Mouse (Mus musculus): ENCODE results near the gene Rere. TPM values are rescaled to one million over a fixed set of nuclear protein-coding genes. Genes with fewer than 3 reads are reported as not detected.

Rere gene
- polyA plus RNA-seq, 1 experiment from 2014 or later, result 41.2 TPM

- no peak overlapping the region for H3K4me2 ChIP-seq
- peak overlapping the region; percentile 18 for H3K9ac ChIP-seq
- H3K36me3 ChIP-seq, result peaks cover 12% of the 10 kb centered on the region
- peaks cover 55% of the 10 kb centered on the region for H3K4me1 ChIP-seq (replicated peaks)
- peak overlapping the region; percentile 93 for H3K27ac ChIP-seq (replicated peaks)
- ATAC-seq (ENCODE audit: low read depth), result 0 out of 2 replicates have a peak, but pooled peaks have one; percentile 10
- WGBS, result 83% methylated on average over 3 of the region's 3 CpGs
- H3K9me3 ChIP-seq, result no peaks in the 10 kb centered on the region
- no peak overlapping the region for H3K4me3 ChIP-seq
- H3K27me3 ChIP-seq, result no peaks in the 10 kb centered on the region
Measured at GRCm38 (mm10) chr4:150605804-150606203, 324.4 kb downstream of the Rere start.

GRCm38 (mm10) chr4:150606449-150607161 lies 325.2 kb downstream of the Rere start:
- Histone ChIP-seq H3K9me3 (no peaks in the 10 kb centered on the region), H3K27ac (replicated peaks) (peak overlapping the region; percentile 93), H3K9ac (peak overlapping the region; percentile 22), H3K36me3 (peaks cover 19% of the 10 kb centered on the region), H3K4me2 (0 out of 2 replicates have a peak overlapping the region, but pooled peaks have one; percentile 1), H3K4me3 (no peak overlapping the region), H3K4me1 (replicated peaks) (peaks cover 50% of the 10 kb centered on the region), H3K27me3 (no peaks in the 10 kb centered on the region)
- WGBS, result 11% methylated on average over 3 of the region's 3 CpGs
- peak; percentile 72 for ATAC-seq (ENCODE audit: low read depth)

- no peak for ATAC-seq (ENCODE audit: low read depth)
- Histone ChIP-seq H3K9me3 (no peaks in the 10 kb centered on the region), H3K4me1 (replicated peaks) (peaks cover 42% of the 10 kb centered on the region), H3K4me3 (no peak overlapping the region), H3K36me3 (peaks cover 39% of the 10 kb centered on the region), H3K27ac (replicated peaks) (no peak overlapping the region), H3K27me3 (no peaks in the 10 kb centered on the region), H3K4me2 (no peak overlapping the region), H3K9ac (no peak overlapping the region)
- WGBS, result 96% methylated on average over 3 of the region's 3 CpGs
Measured at GRCm38 (mm10) chr4:150608670-150609069, 327.2 kb downstream of the Rere start.

- no peak for ATAC-seq (ENCODE audit: low read depth)
- Histone ChIP-seq H3K27ac (replicated peaks) (no peak overlapping the region), H3K4me1 (replicated peaks) (peaks cover 10% of the 10 kb centered on the region; the same call in 1 of the 2 replicates), H3K4me3 (no peak overlapping the region), H3K9ac (no peak overlapping the region), H3K36me3 (peaks cover 90% of the 10 kb centered on the region), H3K9me3 (no peaks in the 10 kb centered on the region), H3K27me3 (no peaks in the 10 kb centered on the region), H3K4me2 (no peak overlapping the region)
- WGBS, result 90% methylated on average over 7 of the region's 7 CpGs
Measured at GRCm38 (mm10) chr4:150613715-150614114, 332.3 kb downstream of the Rere start.

- 91% methylated on average over 12 of the region's 12 CpGs for WGBS
Measured at GRCm38 (mm10) chr4:150615251-150616028, 334.0 kb downstream of the Rere start.

GRCm38 (mm10) chr4:150616029-150616420 lies 334.6 kb downstream of the Rere start:
- no peak overlapping the region for H3K4me3 ChIP-seq

More at GRCm38 (mm10) chr4:150615251-150616028, 334.0 kb downstream of the Rere start:
- H3K9me3 ChIP-seq, result no peaks in the 10 kb centered on the region
- peaks cover 98% of the 10 kb centered on the region for H3K36me3 ChIP-seq
- 0 out of 2 replicates have a peak, but pooled peaks have one; percentile 13 for ATAC-seq (ENCODE audit: low read depth)
- no peaks in the 10 kb centered on the region for H3K27me3 ChIP-seq
- H3K27ac ChIP-seq (replicated peaks), result peak overlapping the region; percentile 56; the same call in 1 of the 2 replicates
- H3K4me3 ChIP-seq, result no peak overlapping the region
- peaks cover 10% of the 10 kb centered on the region; the same call in 1 of the 2 replicates for H3K4me1 ChIP-seq (replicated peaks)
- H3K4me2 ChIP-seq, result no peak overlapping the region
- peak overlapping the region; percentile 12; the same call in 1 of the 2 replicates for H3K9ac ChIP-seq

GRCm38 (mm10) chr4:150616841-150617240 lies 335.4 kb downstream of the Rere start:
- Histone ChIP-seq H3K27ac (replicated peaks) (peak overlapping the region; percentile 56; the same call in 1 of the 2 replicates), H3K9me3 (no peaks in the 10 kb centered on the region), H3K9ac (no peak overlapping the region), H3K4me1 (replicated peaks) (peaks cover 10% of the 10 kb centered on the region; the same call in 1 of the 2 replicates), H3K4me3 (no peak overlapping the region), H3K4me2 (no peak overlapping the region), H3K27me3 (no peaks in the 10 kb centered on the region), H3K36me3 (peaks cover 92% of the 10 kb centered on the region)
- WGBS, result 97% methylated on average over 20 of the region's 20 CpGs
- no peak for ATAC-seq (ENCODE audit: low read depth)

More at GRCm38 (mm10) chr4:150616029-150616420, 334.6 kb downstream of the Rere start:
- ATAC-seq (ENCODE audit: low read depth), result 0 out of 2 replicates have a peak, but pooled peaks have one; percentile 38
- H3K27ac ChIP-seq (replicated peaks), result peak overlapping the region; percentile 56; the same call in 1 of the 2 replicates
- 76% methylated on average over 13 of the region's 13 CpGs for WGBS
- peaks cover 10% of the 10 kb centered on the region; the same call in 1 of the 2 replicates for H3K4me1 ChIP-seq (replicated peaks)
- H3K9me3 ChIP-seq, result no peaks in the 10 kb centered on the region
- peaks cover 95% of the 10 kb centered on the region for H3K36me3 ChIP-seq
- H3K27me3 ChIP-seq, result no peaks in the 10 kb centered on the region
- H3K4me2 ChIP-seq, result no peak overlapping the region
- 0 out of 2 replicates have a peak overlapping the region, but pooled peaks have one; percentile 12 for H3K9ac ChIP-seq

GRCm38 (mm10) chr4:150619011-150619410 lies 337.6 kb downstream of the Rere start:
- Histone ChIP-seq H3K27ac (replicated peaks) (no peak overlapping the region; the same call in none of the 2 replicates), H3K9me3 (no peaks in the 10 kb centered on the region), H3K27me3 (no peaks in the 10 kb centered on the region), H3K4me1 (replicated peaks) (peaks cover 10% of the 10 kb centered on the region; the same call in 1 of the 2 replicates), H3K9ac (no peak overlapping the region), H3K4me3 (no peak overlapping the region), H3K36me3 (peaks cover 82% of the 10 kb centered on the region), H3K4me2 (no peak overlapping the region)
- WGBS, result 86% methylated on average over 7 of the region's 7 CpGs
- no peak for ATAC-seq (ENCODE audit: low read depth)

- H3K4me3 ChIP-seq, result no peak overlapping the region
- peaks cover 6% of the 10 kb centered on the region; the same call in 1 of the 2 replicates for H3K4me1 ChIP-seq (replicated peaks)
- no peak overlapping the region for H3K9ac ChIP-seq
- peaks cover 46% of the 10 kb centered on the region for H3K36me3 ChIP-seq
- ATAC-seq (ENCODE audit: low read depth), result no peak
- H3K4me2 ChIP-seq, result no peak overlapping the region
- no peaks in the 10 kb centered on the region for H3K27me3 ChIP-seq
- no peaks in the 10 kb centered on the region for H3K9me3 ChIP-seq
- no peak overlapping the region for H3K27ac ChIP-seq (replicated peaks)
- WGBS, result 90% methylated on average over 13 of the region's 13 CpGs
Measured at GRCm38 (mm10) chr4:150622641-150623040, 341.2 kb downstream of the Rere start.

- H3K27ac ChIP-seq (replicated peaks), result 0 out of 2 replicates have a peak overlapping the region, but pooled peaks have one; percentile 24
- 57% methylated on average over 11 of the region's 11 CpGs for WGBS
Measured at GRCm38 (mm10) chr4:150624214-150624823, 342.9 kb downstream of the Rere start.

GRCm38 (mm10) chr4:150624933-150625332 lies 343.5 kb downstream of the Rere start:
- peaks cover 6% of the 10 kb centered on the region; the same call in 1 of the 2 replicates for H3K4me1 ChIP-seq (replicated peaks)
- peaks cover 32% of the 10 kb centered on the region for H3K36me3 ChIP-seq
- no peak for ATAC-seq (ENCODE audit: low read depth)
- H3K27me3 ChIP-seq, result no peaks in the 10 kb centered on the region
- H3K9me3 ChIP-seq, result no peaks in the 10 kb centered on the region
- H3K4me2 ChIP-seq, result no peak overlapping the region
- H3K27ac ChIP-seq (replicated peaks), result no peak overlapping the region
- WGBS, result 79% methylated on average over 4 of the region's 4 CpGs
- H3K4me3 ChIP-seq, result no peak overlapping the region
- H3K9ac ChIP-seq, result no peak overlapping the region

More at GRCm38 (mm10) chr4:150624214-150624823, 342.9 kb downstream of the Rere start:
- H3K27me3 ChIP-seq, result no peaks in the 10 kb centered on the region
- ATAC-seq (ENCODE audit: low read depth), result no peak
- H3K4me3 ChIP-seq, result no peak overlapping the region
- H3K9ac ChIP-seq, result no peak overlapping the region
- H3K4me1 ChIP-seq (replicated peaks), result peaks cover 6% of the 10 kb centered on the region; the same call in 1 of the 2 replicates
- no peaks in the 10 kb centered on the region for H3K9me3 ChIP-seq
- peaks cover 30% of the 10 kb centered on the region for H3K36me3 ChIP-seq
- no peak overlapping the region for H3K4me2 ChIP-seq
